Mouse (Mus musculus): Measurements from ENCODE around the gene Snx4.

DNA sequence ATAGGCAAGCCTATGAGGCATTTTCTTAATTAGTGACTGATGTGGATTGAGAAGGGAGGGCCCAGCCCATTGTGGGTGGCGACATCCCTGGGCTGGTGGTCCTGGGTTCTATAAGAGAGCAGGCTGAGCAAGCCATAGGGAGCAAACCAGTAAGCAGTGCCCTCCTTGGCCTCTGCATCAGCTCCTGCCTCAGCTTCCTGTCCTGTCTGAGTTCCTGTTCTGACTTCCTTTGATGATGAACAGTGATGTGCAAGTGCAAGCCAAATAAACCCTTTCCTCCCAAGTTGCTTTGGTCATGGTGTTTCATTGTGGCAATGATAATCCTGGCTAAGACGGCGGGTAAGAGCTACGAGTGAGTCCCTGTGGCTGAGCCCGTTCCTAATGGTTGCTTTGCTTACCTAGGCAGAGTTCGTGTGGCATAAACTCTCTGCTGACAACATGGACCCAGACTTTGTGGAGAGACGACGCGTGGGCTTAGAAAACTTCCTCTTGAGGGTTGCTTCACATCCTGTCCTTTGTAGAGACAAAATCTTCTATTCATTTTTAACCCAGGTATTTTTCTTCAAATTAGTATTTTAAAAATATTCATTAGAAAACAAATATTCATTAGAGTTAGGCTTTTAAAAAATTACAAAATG is 16.5 kb downstream of the Snx4 start:
- TF ChIP-seq EP300 (IDR thresholded peaks at IDR 0.05; ENCODE audit: insufficient read depth, low read depth, low read length), result no peak
- no peak for TF ChIP-seq POLR2A (IDR thresholded peaks at IDR 0.05; ENCODE audit: insufficient read depth, low read depth, low read length)
